Mouse (Mus musculus) bone marrow macrophage, adult 2 months (primary cell): ENCODE measurements at regions not wholly inside any gene's neighbourhood (a gene's known extent, or its start where the extent isn't known, plus 50 kb on each side); places are given as distances from the start of the nearest gene placed in this dataset.

Experiments
- CTCF ChIP-seq: IDR thresholded peaks from 2 replicates; pipeline ENCODE4 v1.5.1; 2012; ENCODE audit warnings: low read depth, mild to moderate bottlenecking, low read length, moderate library complexity
- POLR2A ChIP-seq: IDR thresholded peaks from 2 replicates; pipeline ENCODE4 v1.6.1; 2012; ENCODE audit warnings: mild to moderate bottlenecking, low read depth, low read length, borderline replicate concordance

GRCm38 (mm10) chr14:59051478-59051879 is 91.2 kb downstream of the 1700129C05Rik start:
- TF ChIP-seq POLR2A (no peak), CTCF (no peak)
